Mouse (Mus musculus): ENCODE measurements at regions not wholly inside any gene's neighbourhood (a gene's known extent, or its start where the extent isn't known, plus 50 kb on each side); places are given as distances from the start of the nearest gene placed in this dataset.

GRCm38 (mm10) chr7:115192992-115193761 lies 449.7 kb downstream of the Insc start:
- ATAC-seq, result no peak

GRCm38 (mm10) chr7:115204916-115205315 lies 461.4 kb downstream of the Insc start:
- no peak for ATAC-seq

- ATAC-seq, result no peak
Observed at GRCm38 (mm10) chr7:115206479-115207134, 463.1 kb downstream of the Insc start.

GRCm38 (mm10) chr7:115208781-115209180 lies 465.3 kb downstream of the Insc start:
- no peak for ATAC-seq

GRCm38 (mm10) chr7:115210012-115210411 lies 466.5 kb downstream of the Insc start:
- ATAC-seq, result no peak

GRCm38 (mm10) chr7:115216838-115217237 lies 473.3 kb downstream of the Insc start:
- ATAC-seq, result peak; percentile 43

GRCm38 (mm10) chr7:115217255-115217654 lies 473.8 kb downstream of the Insc start:
- ATAC-seq, result no peak

- no peak for ATAC-seq
Observed at GRCm38 (mm10) chr7:115217712-115218111, 474.2 kb downstream of the Insc start.

- no peak for ATAC-seq
Observed at GRCm38 (mm10) chr7:115218596-115219180, 475.2 kb downstream of the Insc start.

- no peak for ATAC-seq
Observed at GRCm38 (mm10) chr7:115222642-115223041, 479.1 kb downstream of the Insc start.

GRCm38 (mm10) chr7:115230525-115230924 lies 487.0 kb downstream of the Insc start:
- no peak for ATAC-seq

GRCm38 (mm10) chr7:115233850-115234436 lies 490.4 kb downstream of the Insc start:
- no peak for ATAC-seq

GRCm38 (mm10) chr7:115237131-115237530 lies 493.6 kb downstream of the Insc start:
- ATAC-seq, result no peak

GRCm38 (mm10) chr7:115251591-115252369 lies 508.3 kb downstream of the Insc start:
- ATAC-seq, result no peak

GRCm38 (mm10) chr7:115252370-115252750 lies 508.9 kb downstream of the Insc start:
- ATAC-seq, result no peak

GRCm38 (mm10) chr7:115258626-115259025 lies 515.1 kb downstream of the Insc start:
- ATAC-seq, result no peak

GRCm38 (mm10) chr7:115263082-115263481 lies 519.6 kb downstream of the Insc start:
- ATAC-seq, result no peak

- no peak for ATAC-seq
Observed at GRCm38 (mm10) chr7:115266141-115266540, 522.6 kb downstream of the Insc start.

GRCm38 (mm10) chr7:115270803-115271202 lies 527.3 kb downstream of the Insc start:
- no peak for ATAC-seq

GRCm38 (mm10) chr7:115274836-115275235 lies 531.3 kb downstream of the Insc start:
- ATAC-seq, result no peak

- ATAC-seq, result no peak
Observed at GRCm38 (mm10) chr7:115290801-115291417, 547.4 kb downstream of the Insc start.

GRCm38 (mm10) chr7:115294655-115295230 lies 551.2 kb downstream of the Insc start:
- ATAC-seq, result no peak

Measured in inflammation-experienced regulatory T-cells, adult 6 months (primary cell).